Mouse (Mus musculus) heart, adult 2 months (tissue): ENCODE measurements at regions not wholly inside any gene's neighbourhood (a gene's known extent, or its start where the extent isn't known, plus 50 kb on each side); places are given as distances from the start of the nearest gene placed in this dataset.

ENCODE experiments used
- DNase-seq, 2 experiments: peaks; one replicate each; pipeline ENCODE4 v3.0.0; 2021
- H3K27ac ChIP-seq: fragments of 200-600 bp; 2 replicates; pipeline ENCODE4 v1.8.1; 2022
- H3K27me3 ChIP-seq: fragments of 200-500 bp; 2 replicates; pipeline ENCODE4 v1.6.1; 2012; ENCODE audit warnings: mild to moderate bottlenecking, low read length, inconsistent platforms, mixed read lengths; ENCODE audit not compliant: control insufficient read depth, insufficient read depth
- H3K36me3 ChIP-seq: fragments of 200-500 bp; 2 replicates; pipeline ENCODE4 v1.6.1; 2012; ENCODE audit warnings: low read length, inconsistent platforms; ENCODE audit not compliant: control insufficient read depth, insufficient read depth
- H3K4me1 ChIP-seq: fragments of 200-500 bp; 2 replicates; pipeline ENCODE4 v1.6.1; 2011; ENCODE audit warnings: low read length; ENCODE audit not compliant: control insufficient read depth, insufficient read depth
- H3K4me3 ChIP-seq: fragments of 200-600 bp; 2 replicates; pipeline ENCODE4 v1.8.1; 2022
- H3K79me2 ChIP-seq: fragments of 200-500 bp; replicated peaks from 2 replicates; pipeline ENCODE4 v1.6.1; 2012; ENCODE audit warnings: mild to moderate bottlenecking, inconsistent platforms, low read length, moderate library complexity, mixed read lengths; ENCODE audit not compliant: control insufficient read depth, insufficient read depth
- H3K9ac ChIP-seq: fragments of 200-500 bp; 2 replicates; pipeline ENCODE4 v1.6.1; 2012; ENCODE audit warnings: low read depth, mild to moderate bottlenecking, control low read depth, inconsistent platforms, low read length, mixed read lengths
- CTCF ChIP-seq: fragments of 200-600 bp; IDR thresholded peaks from 2 replicates; pipeline ENCODE4 v1.8.1; 2022; ENCODE audit warnings: antibody characterized with exemption, mild to moderate bottlenecking, moderate library complexity
- EP300 ChIP-seq: fragments of 200-500 bp; IDR thresholded peaks from 2 replicates; pipeline ENCODE4 v1.6.1; 2011; ENCODE audit warnings: low read depth, low read length, control low read depth; ENCODE audit not compliant: insufficient read depth
- POLR2A ChIP-seq: fragments of 200-500 bp; IDR thresholded peaks from 2 replicates; pipeline ENCODE4 v1.6.1; 2011; ENCODE audit warnings: mild to moderate bottlenecking, low read depth, low read length, control low read depth; ENCODE audit not compliant: insufficient read depth
- WGBS: fragments of 180-500 bp; shearing (Covaris S2); methylation state at CpG from one replicate; pipeline ENCODE4 v1.1.7; 2018; 5-methylcytosine and 5-hydroxymethylcytosine counted together
- intact Hi-C: fragments of 180-260 bp; cut with DNase I; formaldehyde crosslinking; loops from one replicate; pipeline ENCODE4 v1.15.1; 2025

- no peak for DNase-seq
- Histone ChIP-seq H3K79me2 (no peaks in the 10 kb centered on the region), H3K4me3 (no peak overlapping the region), H3K9ac (no peak overlapping the region), H3K27ac (no peak overlapping the region), H3K27me3 (no peaks in the 10 kb centered on the region), H3K4me1 (no peaks in the 10 kb centered on the region), H3K36me3 (no peaks in the 10 kb centered on the region)
- WGBS: 81% methylated on average over 5 of the region's 5 CpGs
- intact Hi-C loops: no loop called here
- TF ChIP-seq CTCF (no peak), POLR2A (no peak), EP300 (no peak)
These were observed 65.1 kb downstream of the Sst start for GRCm38 (mm10) chr16:23825662-23826061.

GRCm38 (mm10) chr16:23785216-23785615, 105.5 kb downstream of the Sst start:
- Histone ChIP-seq H3K9ac (no peak overlapping the region), H3K4me3 (no peak overlapping the region), H3K27me3 (no peaks in the 10 kb centered on the region), H3K4me1 (no peaks in the 10 kb centered on the region), H3K79me2 (no peaks in the 10 kb centered on the region), H3K36me3 (no peaks in the 10 kb centered on the region), H3K27ac (no peak overlapping the region)
- no peak for TF ChIP-seq EP300
- TF ChIP-seq POLR2A: no peak
- TF ChIP-seq CTCF: no peak
- WGBS: 71% methylated on average over 2 of the region's 2 CpGs
- no peak for DNase-seq
- intact Hi-C loops: no loop called here

- WGBS: 55% methylated on average over 6 of the region's 6 CpGs
- no peak overlapping the region for H3K4me3 ChIP-seq
- no peak for DNase-seq
- H3K27me3 ChIP-seq: no peaks in the 10 kb centered on the region
- no peak overlapping the region for H3K27ac ChIP-seq
- no peaks in the 10 kb centered on the region for H3K36me3 ChIP-seq
- intact Hi-C loops: no loop called here
- TF ChIP-seq EP300: no peak
- TF ChIP-seq POLR2A: no peak
- no peak for TF ChIP-seq CTCF
- no peaks in the 10 kb centered on the region for H3K4me1 ChIP-seq
- H3K9ac ChIP-seq: no peak overlapping the region
- H3K79me2 ChIP-seq: no peaks in the 10 kb centered on the region
These were observed 106.5 kb downstream of the Sst start for GRCm38 (mm10) chr16:23784021-23784897.

GRCm38 (mm10) chr16:23780440-23781231, 110.1 kb downstream of the Sst start:
- H3K9ac ChIP-seq: no peak overlapping the region
- WGBS: 71% methylated on average over 14 of the region's 14 CpGs
- no peak overlapping the region for H3K27ac ChIP-seq
- no peak overlapping the region for H3K4me3 ChIP-seq
- no peaks in the 10 kb centered on the region for H3K27me3 ChIP-seq
- TF ChIP-seq EP300 (no peak), POLR2A (no peak), CTCF (no peak)
- DNase-seq: no peak
- H3K36me3 ChIP-seq: no peaks in the 10 kb centered on the region
- no peaks in the 10 kb centered on the region for H3K79me2 ChIP-seq
- H3K4me1 ChIP-seq: no peaks in the 10 kb centered on the region; the same call in 1 of the 2 replicates
- intact Hi-C loops: no loop called here

- Histone ChIP-seq H3K79me2 (no peaks in the 10 kb centered on the region), H3K27ac (no peak overlapping the region), H3K36me3 (no peaks in the 10 kb centered on the region), H3K9ac (no peak overlapping the region), H3K27me3 (no peaks in the 10 kb centered on the region), H3K4me3 (no peak overlapping the region), H3K4me1 (no peaks in the 10 kb centered on the region; the same call in 1 of the 2 replicates)
- WGBS: 49% methylated on average over 4 of the region's 4 CpGs
- TF ChIP-seq EP300 (no peak), CTCF (no peak), POLR2A (no peak)
- DNase-seq: no peak
- intact Hi-C loops: no loop called here
These were observed 112.9 kb downstream of the Sst start for GRCm38 (mm10) chr16:23777894-23778293.

GRCm38 (mm10) chr16:23777041-23777440, 113.7 kb downstream of the Sst start:
- 57% methylated on average over 2 of the region's 2 CpGs for WGBS
- TF ChIP-seq CTCF (no peak), POLR2A (no peak), EP300 (no peak)
- DNase-seq: no peak
- Histone ChIP-seq H3K9ac (no peak overlapping the region), H3K27ac (no peak overlapping the region), H3K27me3 (no peaks in the 10 kb centered on the region), H3K4me1 (no peaks in the 10 kb centered on the region; the same call in 1 of the 2 replicates), H3K79me2 (no peaks in the 10 kb centered on the region), H3K4me3 (no peak overlapping the region), H3K36me3 (no peaks in the 10 kb centered on the region)
- intact Hi-C loops: no loop called here
